Mouse (Mus musculus) hindbrain, embryonic 14.5 days (tissue): ENCODE data around the gene Bcor. TPM values are rescaled to one million over a fixed set of nuclear protein-coding genes. Genes with fewer than 3 reads are reported as not detected.

Experiments
- ATAC-seq: fragments of 200-750 bp; cut with Nextera tagmentation; 2 replicates; pipeline ENCODE4 v1.8.0; 2017; ENCODE audit warnings: moderate number of reproducible peaks, mild to moderate bottlenecking, moderate TSS enrichment, moderate library complexity; ENCODE audit not compliant: low FRiP score
- DNase-seq: peaks from one replicate; pipeline ENCODE4 v3.0.0-alpha.2; 2015; ENCODE audit warnings: low spot score
- H3K27ac ChIP-seq: fragments of 300-500 bp; sonication (generic); 2 replicates; pipeline ENCODE4 v1.5.1; 2014; ENCODE audit warnings: mild to moderate bottlenecking, moderate library complexity
- H3K27me3 ChIP-seq: fragments of 300-500 bp; sonication (generic); 2 replicates; pipeline ENCODE4 v1.6.1; 2014; ENCODE audit warnings: mild to moderate bottlenecking, low read length, mixed read lengths; ENCODE audit not compliant: control insufficient read depth, insufficient read depth
- H3K36me3 ChIP-seq: fragments of 300-500 bp; sonication (generic); replicated peaks from 2 replicates; pipeline ENCODE4 v1.6.1; 2014; ENCODE audit not compliant: control insufficient read depth, insufficient read depth
- H3K4me1 ChIP-seq: fragments of 300-500 bp; sonication (generic); replicated peaks from 2 replicates; pipeline ENCODE4 v1.6.1; 2014; ENCODE audit warnings: antibody characterized with exemption, low read length, mixed read lengths; ENCODE audit not compliant: control insufficient read depth, insufficient read depth
- H3K4me2 ChIP-seq: fragments of 300-500 bp; sonication (generic); replicated peaks from 2 replicates; pipeline ENCODE4 v1.6.1; 2014; ENCODE audit warnings: mild to moderate bottlenecking, moderate library complexity
- H3K4me3 ChIP-seq: fragments of 300-500 bp; sonication (generic); replicated peaks from 2 replicates; pipeline ENCODE4 v1.5.1; 2014; ENCODE audit warnings: mild to moderate bottlenecking, low read length
- H3K9ac ChIP-seq: fragments of 300-500 bp; sonication (generic); 2 replicates; pipeline ENCODE4 v1.6.1; 2014
- H3K9me3 ChIP-seq: fragments of 300-500 bp; sonication (generic); 2 replicates; pipeline ENCODE4 v1.6.1; 2016; ENCODE audit warnings: low read length; ENCODE audit not compliant: control insufficient read depth
- whole genome bisulfite sequencing: fragments of 180-500 bp; shearing (Covaris S2); extraction: QIAGEN DNeasy Blood & Tissue Kit; methylation state at CpG from one replicate; pipeline ENCODE4 v1.1.7; 2014; 5-methylcytosine and 5-hydroxymethylcytosine counted together
- polyA plus RNA-seq: library from polyadenylated mRNA; unstranded; fragments of >200 nt; fragmentation: Nextera tagmentation; extraction: Ambion mirVana; gene quantifications from 2 replicates; pipeline ENCODE4 v1.2.1, GENCODE M21; 2014

The Bcor gene
- polyA plus RNA-seq, 1 experiment from 2014 or later = 17.5 TPM

- peaks cover 31% of the 10 kb centered on the region for H3K4me1 ChIP-seq
- 15% methylated on average over 21 of the region's 21 CpGs for WGBS
- ATAC-seq (peak; percentile 54; the same call in 1 of the 2 replicates), DNase-seq (peak; percentile 63)
- peaks cover 52% of the 10 kb centered on the region for H3K27me3 ChIP-seq
- no peaks in the 10 kb centered on the region for H3K36me3 ChIP-seq
- no peak overlapping the region for H3K9ac ChIP-seq
- no peak overlapping the region; the same call in 1 of the 2 replicates for H3K27ac ChIP-seq
- H3K9me3 ChIP-seq = no peaks in the 10 kb centered on the region
- H3K4me2 ChIP-seq = peak overlapping the region; percentile 34
- no peak overlapping the region for H3K4me3 ChIP-seq
Measured at GRCm38 (mm10) chrX:12122594-12123331, 37.4 kb downstream of the Bcor start.

GRCm38 (mm10) chrX:12119476-12119875, 40.7 kb downstream of the Bcor start:
- DNase-seq (no peak), ATAC-seq (no peak)
- no peak overlapping the region for H3K27ac ChIP-seq
- no peak overlapping the region for H3K9ac ChIP-seq
- H3K9me3 ChIP-seq = no peaks in the 10 kb centered on the region
- H3K4me2 ChIP-seq = no peak overlapping the region
- peaks cover 20% of the 10 kb centered on the region for H3K27me3 ChIP-seq
- H3K4me3 ChIP-seq = no peak overlapping the region
- WGBS = 33% methylated on average over 1 of the region's 1 CpGs
- H3K36me3 ChIP-seq = no peaks in the 10 kb centered on the region
- H3K4me1 ChIP-seq = peaks cover 14% of the 10 kb centered on the region

GRCm38 (mm10) chrX:12116128-12116527, 44.0 kb downstream of the Bcor start:
- no peak overlapping the region for H3K4me2 ChIP-seq
- H3K27me3 ChIP-seq = no peaks in the 10 kb centered on the region
- DNase-seq (no peak), ATAC-seq (no peak)
- H3K36me3 ChIP-seq = no peaks in the 10 kb centered on the region
- H3K27ac ChIP-seq = no peak overlapping the region
- H3K9me3 ChIP-seq = no peaks in the 10 kb centered on the region
- H3K4me3 ChIP-seq = no peak overlapping the region
- WGBS = 29% methylated on average over 7 of the region's 7 CpGs
- no peaks in the 10 kb centered on the region for H3K4me1 ChIP-seq
- no peak overlapping the region for H3K9ac ChIP-seq

- DNase-seq (no peak), ATAC-seq (no peak)
- H3K4me3 ChIP-seq = no peak overlapping the region
- no peak overlapping the region for H3K9ac ChIP-seq
- H3K4me2 ChIP-seq = no peak overlapping the region
- no peaks in the 10 kb centered on the region for H3K27me3 ChIP-seq
- no peaks in the 10 kb centered on the region for H3K4me1 ChIP-seq
- H3K36me3 ChIP-seq = no peaks in the 10 kb centered on the region
- WGBS = 82% methylated on average over 4 of the region's 4 CpGs
- no peak overlapping the region for H3K27ac ChIP-seq
- H3K9me3 ChIP-seq = no peaks in the 10 kb centered on the region
Measured at GRCm38 (mm10) chrX:12112166-12112565, 48.0 kb downstream of the Bcor start.

- Histone ChIP-seq H3K4me1 (no peaks in the 10 kb centered on the region), H3K27me3 (no peaks in the 10 kb centered on the region), H3K36me3 (no peaks in the 10 kb centered on the region), H3K4me3 (no peak overlapping the region), H3K27ac (no peak overlapping the region), H3K9ac (no peak overlapping the region), H3K4me2 (no peak overlapping the region), H3K9me3 (no peaks in the 10 kb centered on the region)
- ATAC-seq = no peak
- no peak for DNase-seq
- 80% methylated on average over 6 of the region's 6 CpGs for WGBS
Measured at GRCm38 (mm10) chrX:12110518-12110917, 49.6 kb downstream of the Bcor start.

- Histone ChIP-seq H3K27ac (no peak overlapping the region), H3K36me3 (no peaks in the 10 kb centered on the region), H3K4me1 (no peaks in the 10 kb centered on the region), H3K9ac (no peak overlapping the region), H3K4me2 (no peak overlapping the region), H3K4me3 (no peak overlapping the region), H3K27me3 (no peaks in the 10 kb centered on the region), H3K9me3 (no peaks in the 10 kb centered on the region)
- DNase-seq (no peak), ATAC-seq (no peak)
- 85% methylated on average over 7 of the region's 7 CpGs for WGBS
Measured at GRCm38 (mm10) chrX:12105358-12105757, 54.8 kb downstream of the Bcor start.

GRCm38 (mm10) chrX:12096783-12097526, 63.2 kb downstream of the Bcor start:
- H3K27me3 ChIP-seq = peaks cover 6% of the 10 kb centered on the region; the same call in 1 of the 2 replicates
- H3K27ac ChIP-seq = no peak overlapping the region
- H3K4me1 ChIP-seq = no peaks in the 10 kb centered on the region
- DNase-seq = peak; percentile 14
- H3K36me3 ChIP-seq = no peaks in the 10 kb centered on the region
- no peak overlapping the region for H3K4me3 ChIP-seq
- no peak for ATAC-seq
- 75% methylated on average over 12 of the region's 12 CpGs for WGBS
- H3K9ac ChIP-seq = no peak overlapping the region
- H3K4me2 ChIP-seq = no peak overlapping the region
- no peaks in the 10 kb centered on the region for H3K9me3 ChIP-seq

GRCm38 (mm10) chrX:12093371-12093770, 66.8 kb downstream of the Bcor start:
- Histone ChIP-seq H3K4me1 (peaks cover 16% of the 10 kb centered on the region), H3K27ac (no peak overlapping the region), H3K9ac (no peak overlapping the region), H3K4me2 (no peak overlapping the region), H3K36me3 (no peaks in the 10 kb centered on the region), H3K9me3 (no peaks in the 10 kb centered on the region), H3K4me3 (no peak overlapping the region), H3K27me3 (peaks cover 37% of the 10 kb centered on the region)
- no peak for DNase-seq
- 80% methylated on average over 4 of the region's 4 CpGs for WGBS
- ATAC-seq = no peak

GRCm38 (mm10) chrX:12091431-12092061, 68.6 kb downstream of the Bcor start:
- Histone ChIP-seq H3K4me1 (peaks cover 18% of the 10 kb centered on the region), H3K27ac (peak overlapping the region; percentile 84), H3K9ac (peak overlapping the region; percentile 63), H3K36me3 (no peaks in the 10 kb centered on the region), H3K9me3 (no peaks in the 10 kb centered on the region), H3K27me3 (peaks cover 54% of the 10 kb centered on the region), H3K4me2 (peak overlapping the region; percentile 86), H3K4me3 (peak overlapping the region; percentile 44)
- WGBS = 3% methylated on average over 43 of the region's 56 CpGs
- DNase-seq = peak; percentile 26
- no peak for ATAC-seq
